Mouse (Mus musculus) embryonic fibroblast, embryonic 13.5 days (primary cell): ENCODE results near the gene Igfbp5.

ENCODE experiments used
- CTCF ChIP-seq: IDR thresholded peaks from 2 replicates; pipeline ENCODE4 v1.5.1; 2011; ENCODE audit warnings: mild to moderate bottlenecking, control low read depth, low read length, moderate library complexity, borderline replicate concordance; ENCODE audit not compliant: insufficient read depth
- POLR2A ChIP-seq: IDR thresholded peaks from 2 replicates; pipeline ENCODE4 v1.6.1; 2011; ENCODE audit warnings: low read depth, mild to moderate bottlenecking, control low read depth, low read length, moderate library complexity

GRCm38 (mm10) chr1:72842666-72843459 lies 31.8 kb downstream of the Igfbp5 start:
- no peak for TF ChIP-seq POLR2A
- TF ChIP-seq CTCF, result no peak
